Mouse (Mus musculus): Measurements from ENCODE around the gene Atp9a. TPM values are rescaled to one million over a fixed set of nuclear protein-coding genes. Genes with fewer than 3 reads are reported as not detected.

Gene Atp9a
- polyA plus RNA-seq, 1 experiment from 2014 or later = 13.8 TPM

GRCm38 (mm10) chr2:168642187-168642586, 100.0 kb downstream of the Atp9a start:
- 82% methylated on average over 11 of the region's 11 CpGs for WGBS
- Histone ChIP-seq H3K4me1 (replicated peaks) (no peaks in the 10 kb centered on the region), H3K27ac (no peak overlapping the region), H3K27me3 (peaks cover 40% of the 10 kb centered on the region), H3K36me3 (0 out of 2 replicates have a peak, but pooled peaks cover 6% of the 10 kb centered on the region), H3K9ac (no peak overlapping the region), H3K4me2 (no peak overlapping the region), H3K9me3 (replicated peaks) (no peaks in the 10 kb centered on the region), H3K4me3 (no peak overlapping the region)
- no peak for ATAC-seq (replicated peaks; ENCODE audit: insufficient number of reproducible peaks, insufficient read depth, low FRiP score, low read depth)

- H3K4me2 ChIP-seq = no peak overlapping the region
- H3K4me1 ChIP-seq (replicated peaks) = no peaks in the 10 kb centered on the region
- H3K27ac ChIP-seq = no peak overlapping the region
- H3K27me3 ChIP-seq = peaks cover 52% of the 10 kb centered on the region
- H3K9me3 ChIP-seq (replicated peaks) = no peaks in the 10 kb centered on the region
- ATAC-seq (replicated peaks; ENCODE audit: insufficient number of reproducible peaks, insufficient read depth, low FRiP score, low read depth) = no peak
- 0 out of 2 replicates have a peak, but pooled peaks cover 6% of the 10 kb centered on the region for H3K36me3 ChIP-seq
- H3K4me3 ChIP-seq = no peak overlapping the region
- 92% methylated on average over 9 of the region's 9 CpGs for WGBS
- H3K9ac ChIP-seq = no peak overlapping the region
Measured at GRCm38 (mm10) chr2:168640460-168640859, 101.7 kb downstream of the Atp9a start.

- WGBS = 64% methylated on average over 7 of the region's 7 CpGs
Measured at GRCm38 (mm10) chr2:168634881-168635280, 107.3 kb downstream of the Atp9a start.

GRCm38 (mm10) chr2:168633301-168633816, 108.8 kb downstream of the Atp9a start:
- peak; percentile 72 for ATAC-seq (replicated peaks; ENCODE audit: insufficient number of reproducible peaks, insufficient read depth, low FRiP score, low read depth)
- WGBS = 11% methylated on average over 14 of the region's 14 CpGs
- H3K9ac ChIP-seq = no peak overlapping the region
- H3K9me3 ChIP-seq (replicated peaks) = no peaks in the 10 kb centered on the region
- no peak overlapping the region for H3K4me3 ChIP-seq
- H3K27ac ChIP-seq = peak overlapping the region; percentile 46
- no peaks in the 10 kb centered on the region for H3K36me3 ChIP-seq
- H3K4me1 ChIP-seq (replicated peaks) = peaks cover 27% of the 10 kb centered on the region
- peaks cover 54% of the 10 kb centered on the region for H3K27me3 ChIP-seq
- H3K4me2 ChIP-seq = peak overlapping the region; percentile 49

More at GRCm38 (mm10) chr2:168634881-168635280, 107.3 kb downstream of the Atp9a start:
- Histone ChIP-seq H3K36me3 (no peaks in the 10 kb centered on the region), H3K4me3 (no peak overlapping the region), H3K4me2 (no peak overlapping the region), H3K9ac (no peak overlapping the region), H3K9me3 (replicated peaks) (no peaks in the 10 kb centered on the region), H3K4me1 (replicated peaks) (peaks cover 24% of the 10 kb centered on the region), H3K27me3 (peaks cover 59% of the 10 kb centered on the region), H3K27ac (no peak overlapping the region)
- ATAC-seq (replicated peaks; ENCODE audit: insufficient number of reproducible peaks, insufficient read depth, low FRiP score, low read depth) = no peak

GRCm38 (mm10) chr2:168632543-168632942, 109.7 kb downstream of the Atp9a start:
- peaks cover 29% of the 10 kb centered on the region for H3K4me1 ChIP-seq (replicated peaks)
- peaks cover 46% of the 10 kb centered on the region for H3K27me3 ChIP-seq
- H3K4me2 ChIP-seq = no peak overlapping the region
- no peak overlapping the region for H3K27ac ChIP-seq
- no peaks in the 10 kb centered on the region for H3K36me3 ChIP-seq
- no peaks in the 10 kb centered on the region for H3K9me3 ChIP-seq (replicated peaks)
- 64% methylated on average over 6 of the region's 6 CpGs for WGBS
- H3K9ac ChIP-seq = no peak overlapping the region
- ATAC-seq (replicated peaks; ENCODE audit: insufficient number of reproducible peaks, insufficient read depth, low FRiP score, low read depth) = no peak
- no peak overlapping the region for H3K4me3 ChIP-seq

- Histone ChIP-seq H3K4me3 (no peak overlapping the region), H3K4me1 (replicated peaks) (peaks cover 17% of the 10 kb centered on the region), H3K9ac (no peak overlapping the region), H3K27ac (no peak overlapping the region), H3K4me2 (no peak overlapping the region), H3K36me3 (no peaks in the 10 kb centered on the region), H3K9me3 (replicated peaks) (0 out of 2 replicates have a peak, but pooled peaks cover 4% of the 10 kb centered on the region), H3K27me3 (peaks cover 24% of the 10 kb centered on the region)
- peak; percentile 40; the same call in 1 of the 2 replicates for ATAC-seq (replicated peaks; ENCODE audit: insufficient number of reproducible peaks, insufficient read depth, low FRiP score, low read depth)
- 28% methylated on average over 8 of the region's 8 CpGs for WGBS
Measured at GRCm38 (mm10) chr2:168628787-168629186, 113.4 kb downstream of the Atp9a start.

GRCm38 (mm10) chr2:168627829-168628770, 114.1 kb downstream of the Atp9a start:
- Histone ChIP-seq H3K4me1 (replicated peaks) (peaks cover 10% of the 10 kb centered on the region), H3K9me3 (replicated peaks) (0 out of 2 replicates have a peak, but pooled peaks cover 4% of the 10 kb centered on the region), H3K4me3 (no peak overlapping the region), H3K27ac (no peak overlapping the region), H3K36me3 (no peaks in the 10 kb centered on the region), H3K9ac (no peak overlapping the region), H3K4me2 (no peak overlapping the region), H3K27me3 (peaks cover 24% of the 10 kb centered on the region)
- ATAC-seq (replicated peaks; ENCODE audit: insufficient number of reproducible peaks, insufficient read depth, low FRiP score, low read depth) = no peak
- WGBS = 55% methylated on average over 20 of the region's 20 CpGs

- no peaks in the 10 kb centered on the region for H3K36me3 ChIP-seq
- H3K4me1 ChIP-seq (replicated peaks) = peaks cover 13% of the 10 kb centered on the region
- 81% methylated on average over 9 of the region's 9 CpGs for WGBS
Measured at GRCm38 (mm10) chr2:168626385-168626784, 115.8 kb downstream of the Atp9a start.

GRCm38 (mm10) chr2:168625091-168625490, 117.1 kb downstream of the Atp9a start:
- WGBS = 74% methylated on average over 4 of the region's 4 CpGs
- H3K9ac ChIP-seq = no peak overlapping the region
- no peak overlapping the region for H3K4me2 ChIP-seq
- 0 out of 2 replicates have a peak, but pooled peaks cover 4% of the 10 kb centered on the region for H3K9me3 ChIP-seq (replicated peaks)
- peaks cover 16% of the 10 kb centered on the region for H3K27me3 ChIP-seq
- H3K36me3 ChIP-seq = no peaks in the 10 kb centered on the region
- ATAC-seq (replicated peaks; ENCODE audit: insufficient number of reproducible peaks, insufficient read depth, low FRiP score, low read depth) = no peak
- H3K4me1 ChIP-seq (replicated peaks) = peaks cover 18% of the 10 kb centered on the region
- H3K27ac ChIP-seq = no peak overlapping the region
- H3K4me3 ChIP-seq = no peak overlapping the region

More at GRCm38 (mm10) chr2:168626385-168626784, 115.8 kb downstream of the Atp9a start:
- no peak for ATAC-seq (replicated peaks; ENCODE audit: insufficient number of reproducible peaks, insufficient read depth, low FRiP score, low read depth)
- Histone ChIP-seq H3K4me3 (no peak overlapping the region), H3K27me3 (peaks cover 18% of the 10 kb centered on the region), H3K4me2 (no peak overlapping the region), H3K9me3 (replicated peaks) (0 out of 2 replicates have a peak, but pooled peaks cover 4% of the 10 kb centered on the region), H3K9ac (no peak overlapping the region), H3K27ac (no peak overlapping the region)

GRCm38 (mm10) chr2:168621111-168621802, 121.0 kb downstream of the Atp9a start:
- H3K27ac ChIP-seq = peak overlapping the region; percentile 34; the same call in 1 of the 2 replicates

More at GRCm38 (mm10) chr2:168621111-168621802, 121.0 kb downstream of the Atp9a start:
- no peak overlapping the region for H3K4me3 ChIP-seq
- peaks cover 17% of the 10 kb centered on the region for H3K4me1 ChIP-seq (replicated peaks)
- H3K27me3 ChIP-seq = 0 out of 2 replicates have a peak, but pooled peaks cover 4% of the 10 kb centered on the region
- no peaks in the 10 kb centered on the region for H3K36me3 ChIP-seq
- no peak overlapping the region for H3K9ac ChIP-seq
- WGBS = 47% methylated on average over 11 of the region's 11 CpGs
- ATAC-seq (replicated peaks; ENCODE audit: insufficient number of reproducible peaks, insufficient read depth, low FRiP score, low read depth) = no peak; the same call in 1 of the 2 replicates
- 0 out of 2 replicates have a peak, but pooled peaks cover 4% of the 10 kb centered on the region for H3K9me3 ChIP-seq (replicated peaks)
- peak overlapping the region; percentile 7; the same call in 1 of the 2 replicates for H3K4me2 ChIP-seq

Measured in heart, embryonic 15.5 days (tissue).